Mouse (Mus musculus) T-helper 17 cell (primary cell): ENCODE data around the gene A730071L15Rik.

Experiments used
- in situ Hi-C, 2 experiments: fragments of 300-600 bp; cut with MboI, MseI; formaldehyde crosslinking; loops; 1 replicate in 1 of 2; 2 replicates in 1 of 2; pipeline ENCODE4 v1.15.1; 2025; ENCODE audit warnings: high pct_unique_total_duplicates in 2 of 2

Gene A730071L15Rik

GRCm38 (mm10) chr11:6183246-6183645 lies 16.6 kb upstream of the A730071L15Rik start:
- in situ Hi-C loops: no loop called here

- in situ Hi-C loops: no loop called here
Observed at GRCm38 (mm10) chr11:6184202-6184935, 15.5 kb upstream of the A730071L15Rik start.

- in situ Hi-C loops: no loop called here
Observed at GRCm38 (mm10) chr11:6187399-6187798, 12.4 kb upstream of the A730071L15Rik start.

GRCm38 (mm10) chr11:6187878-6188277 lies 12.0 kb upstream of the A730071L15Rik start:
- in situ Hi-C loops: no loop called here

- in situ Hi-C loops: no loop called here
Observed at GRCm38 (mm10) chr11:6196780-6197179, 3.0 kb upstream of the A730071L15Rik start.

GRCm38 (mm10) chr11:6198449-6198848 lies 1.4 kb upstream of the A730071L15Rik start:
- in situ Hi-C loops: no loop called here

GRCm38 (mm10) chr11:6200087-6200569 lies 299 bp downstream of the A730071L15Rik start, which contains the start of gene Nudcd3:
Gene Nudcd3, minus strand, starts transcription at chr11:6200415.
- in situ Hi-C loops: loop anchor here in 1 of 2 experiments (10.0 kb wide), 1 partner anchor 65 kb away; the partner anchor contains the start of gene Ddx56

- in situ Hi-C loops: loop anchor here in 1 of 2 experiments (10.0 kb wide), 1 partner anchor 64 kb away; the partner anchor contains the start of gene Ddx56
Observed at GRCm38 (mm10) chr11:6200570-6200969, 741 bp downstream of the A730071L15Rik start.

GRCm38 (mm10) chr11:6207090-6207489 lies 7.3 kb downstream of the A730071L15Rik start:
- in situ Hi-C loops: loop anchor here in 1 of 2 experiments (10.0 kb wide), 1 partner anchor 58 kb away; the partner anchor contains the start of gene Ddx56

GRCm38 (mm10) chr11:6208158-6208557 lies 8.3 kb downstream of the A730071L15Rik start:
- in situ Hi-C loops: loop anchor here in 1 of 2 experiments (10.0 kb wide), 1 partner anchor 57 kb away; the partner anchor contains the start of gene Ddx56

- in situ Hi-C loops: no loop called here
Observed at GRCm38 (mm10) chr11:6216834-6217233, 17.0 kb downstream of the A730071L15Rik start.

- in situ Hi-C loops: no loop called here
Observed at GRCm38 (mm10) chr11:6218189-6218896, 18.5 kb downstream of the A730071L15Rik start.

- in situ Hi-C loops: no loop called here
Observed at GRCm38 (mm10) chr11:6219967-6220366, 20.1 kb downstream of the A730071L15Rik start.

GRCm38 (mm10) chr11:6222187-6222586 lies 22.4 kb downstream of the A730071L15Rik start:
- in situ Hi-C loops: no loop called here

- in situ Hi-C loops: no loop called here
Observed at GRCm38 (mm10) chr11:6224541-6225229, 24.9 kb downstream of the A730071L15Rik start.

- in situ Hi-C loops: no loop called here
Observed at GRCm38 (mm10) chr11:6230012-6230411, 30.2 kb downstream of the A730071L15Rik start, which contains the start of gene Npc1l1. Gene Npc1l1, minus strand, starts transcription at chr11:6230143.

GRCm38 (mm10) chr11:6233025-6233424 lies 33.2 kb downstream of the A730071L15Rik start:
- in situ Hi-C loops: no loop called here

- in situ Hi-C loops: no loop called here
Observed at GRCm38 (mm10) chr11:6244707-6245106, 44.9 kb downstream of the A730071L15Rik start.
